Mouse (Mus musculus): Measurements from ENCODE around the gene Dhx33. TPM values are rescaled to one million over a fixed set of nuclear protein-coding genes. Genes with fewer than 3 reads are reported as not detected.

Gene Dhx33
- polyA plus RNA-seq, 1 experiment from 2014 or later: 3.5 TPM

- H3K4me1 ChIP-seq (replicated peaks; ENCODE audit: control insufficient read depth, insufficient read depth, low read length): peaks cover 6% of the 10 kb centered on the region
- H3K27me3 ChIP-seq (replicated peaks; ENCODE audit: control insufficient read depth, insufficient read depth, low read length): no peaks in the 10 kb centered on the region
- WGBS: 86% methylated on average over 4 of the region's 4 CpGs
- no peak for TF ChIP-seq CTCF (IDR thresholded peaks at IDR 0.05; ENCODE audit: low read depth)
- no peak overlapping the region for H3K9ac ChIP-seq (ENCODE audit: low read depth, low read length)
- peaks cover 23% of the 10 kb centered on the region; the same call in 1 of the 2 replicates for H3K36me3 ChIP-seq (ENCODE audit: control insufficient read depth, insufficient read depth)
- H3K27ac ChIP-seq (ENCODE audit: low read depth, low read length): no peak overlapping the region
- no peak overlapping the region for H3K4me3 ChIP-seq (ENCODE audit: low read depth, low read length)
- H3K4me2 ChIP-seq (replicated peaks; ENCODE audit: low read depth): no peak overlapping the region
- H3K9me3 ChIP-seq (ENCODE audit: control insufficient read depth): no peaks in the 10 kb centered on the region
- ATAC-seq: no peak
Observed at GRCm38 (mm10) chr11:71001167-71001566, 3.1 kb downstream of the Dhx33 start.

- Histone ChIP-seq H3K27ac (ENCODE audit: low read depth, low read length) (peak within 1 kb of the TSS; percentile 50; the same call in 1 of the 2 replicates), H3K9me3 (ENCODE audit: control insufficient read depth) (no peaks in the 10 kb centered on the region), H3K4me3 (ENCODE audit: low read depth, low read length) (peak within 1 kb of the TSS; percentile 94), H3K27me3 (replicated peaks; ENCODE audit: control insufficient read depth, insufficient read depth, low read length) (no peaks in the 10 kb centered on the region), H3K4me1 (replicated peaks; ENCODE audit: control insufficient read depth, insufficient read depth, low read length) (no peaks in the 10 kb centered on the region), H3K4me2 (replicated peaks; ENCODE audit: low read depth) (peak within 1 kb of the TSS; percentile 87), H3K9ac (ENCODE audit: low read depth, low read length) (peak within 1 kb of the TSS; percentile 82), H3K36me3 (ENCODE audit: control insufficient read depth, insufficient read depth) (peaks cover 53% of the 10 kb centered on the region)
- ATAC-seq: peak; percentile 95
- TF ChIP-seq CTCF (IDR thresholded peaks at IDR 0.05; ENCODE audit: low read depth): peak; percentile 99
- under 1% methylated on average over 52 of the region's 64 CpGs for WGBS
Observed at GRCm38 (mm10) chr11:70982557-70983228, 21.5 kb downstream of the Dhx33 start, which contains the start of gene C1qbp. C1qbp (minus strand) TSS chr11:70983026.

DNA sequence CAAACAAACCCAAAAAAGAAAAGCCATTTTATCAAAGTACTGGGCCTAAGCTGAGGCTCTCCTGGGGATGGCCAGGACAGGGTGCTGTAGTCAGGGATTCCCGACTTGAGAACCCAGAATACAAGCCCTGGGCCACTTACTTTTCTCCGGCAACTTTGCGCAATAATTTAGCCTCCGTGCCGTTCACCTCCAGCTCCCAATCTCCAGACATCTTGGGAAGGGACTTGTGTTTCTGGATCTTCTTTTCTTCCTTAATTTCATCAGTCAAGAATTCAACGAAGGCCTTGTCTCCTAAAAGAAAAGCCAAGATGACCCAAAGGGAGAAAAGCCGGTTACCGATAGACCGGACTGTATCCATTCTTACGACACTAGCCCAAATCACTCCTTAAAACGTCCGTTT, 22.2 kb downstream of the Dhx33 start:
- no peak for TF ChIP-seq CTCF (IDR thresholded peaks at IDR 0.05; ENCODE audit: low read depth)
- no peak for ATAC-seq
- H3K4me1 ChIP-seq (replicated peaks; ENCODE audit: control insufficient read depth, insufficient read depth, low read length): no peaks in the 10 kb centered on the region
- no peaks in the 10 kb centered on the region for H3K9me3 ChIP-seq (ENCODE audit: control insufficient read depth)
- peak overlapping the region; percentile 87 for H3K4me2 ChIP-seq (replicated peaks; ENCODE audit: low read depth)
- H3K9ac ChIP-seq (ENCODE audit: low read depth, low read length): peak overlapping the region; percentile 82
- peak overlapping the region; percentile 94 for H3K4me3 ChIP-seq (ENCODE audit: low read depth, low read length)
- peak overlapping the region; percentile 50; the same call in 1 of the 2 replicates for H3K27ac ChIP-seq (ENCODE audit: low read depth, low read length)
- H3K36me3 ChIP-seq (ENCODE audit: control insufficient read depth, insufficient read depth): peaks cover 52% of the 10 kb centered on the region
- no peaks in the 10 kb centered on the region for H3K27me3 ChIP-seq (replicated peaks; ENCODE audit: control insufficient read depth, insufficient read depth, low read length)
- 3% methylated on average over 12 of the region's 12 CpGs for WGBS

DNA sequence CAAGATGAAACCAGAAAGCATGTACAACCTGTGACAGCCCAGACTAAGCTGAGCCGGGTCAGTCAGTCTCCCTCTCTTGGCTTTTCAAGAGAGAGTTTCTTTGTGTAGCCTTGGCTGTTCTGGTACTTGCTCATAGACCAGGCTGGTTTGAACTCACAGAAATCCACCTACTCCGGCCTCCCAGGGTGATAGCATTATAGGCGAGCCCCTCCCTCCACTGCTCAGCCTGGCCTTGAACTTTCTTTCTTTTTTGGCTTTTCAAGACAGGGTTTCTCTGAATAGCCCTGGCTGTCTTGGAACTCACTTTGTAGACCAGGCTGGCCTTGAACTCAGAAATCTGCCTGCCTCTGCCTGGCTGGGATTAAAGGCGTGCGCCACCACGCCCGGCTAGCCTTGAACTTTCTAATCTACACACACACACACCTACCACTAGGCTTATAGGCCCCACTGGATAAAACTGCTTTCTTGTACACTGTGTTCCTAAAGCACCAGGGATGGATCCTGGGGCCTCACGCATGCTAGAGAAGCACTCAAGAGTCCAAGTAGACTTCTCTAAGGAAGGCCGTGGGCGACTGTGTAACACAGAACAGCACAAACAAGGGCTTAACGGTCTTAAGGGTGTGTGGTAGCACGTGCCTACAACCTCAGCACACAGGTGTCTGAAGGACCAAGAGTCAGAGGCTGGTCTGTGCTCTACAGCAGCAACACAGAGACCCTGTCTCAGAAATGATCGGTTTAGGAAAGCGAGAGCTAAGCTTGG, 23.3 kb downstream of the Dhx33 start:
- peaks cover 53% of the 10 kb centered on the region for H3K36me3 ChIP-seq (ENCODE audit: control insufficient read depth, insufficient read depth)
- H3K9me3 ChIP-seq (ENCODE audit: control insufficient read depth): no peaks in the 10 kb centered on the region
- WGBS: 85% methylated on average over 14 of the region's 14 CpGs
- peak overlapping the region; percentile 87; the same call in 1 of the 2 replicates for H3K4me2 ChIP-seq (replicated peaks; ENCODE audit: low read depth)
- no peak for ATAC-seq
- no peak for TF ChIP-seq CTCF (IDR thresholded peaks at IDR 0.05; ENCODE audit: low read depth)
- no peaks in the 10 kb centered on the region for H3K4me1 ChIP-seq (replicated peaks; ENCODE audit: control insufficient read depth, insufficient read depth, low read length)
- no peak overlapping the region for H3K27ac ChIP-seq (ENCODE audit: low read depth, low read length)
- no peaks in the 10 kb centered on the region for H3K27me3 ChIP-seq (replicated peaks; ENCODE audit: control insufficient read depth, insufficient read depth, low read length)
- H3K4me3 ChIP-seq (ENCODE audit: low read depth, low read length): no peak overlapping the region
- H3K9ac ChIP-seq (ENCODE audit: low read depth, low read length): no peak overlapping the region

GRCm38 (mm10) chr11:70980232-70980631, 24.0 kb downstream of the Dhx33 start:
- Histone ChIP-seq H3K27ac (ENCODE audit: low read depth, low read length) (no peak overlapping the region), H3K27me3 (replicated peaks; ENCODE audit: control insufficient read depth, insufficient read depth, low read length) (no peaks in the 10 kb centered on the region), H3K4me3 (ENCODE audit: low read depth, low read length) (no peak overlapping the region), H3K4me2 (replicated peaks; ENCODE audit: low read depth) (no peak overlapping the region), H3K4me1 (replicated peaks; ENCODE audit: control insufficient read depth, insufficient read depth, low read length) (no peaks in the 10 kb centered on the region), H3K9ac (ENCODE audit: low read depth, low read length) (no peak overlapping the region), H3K36me3 (ENCODE audit: control insufficient read depth, insufficient read depth) (peaks cover 56% of the 10 kb centered on the region), H3K9me3 (ENCODE audit: control insufficient read depth) (no peaks in the 10 kb centered on the region)
- 77% methylated on average over 6 of the region's 6 CpGs for WGBS
- ATAC-seq: no peak
- no peak for TF ChIP-seq CTCF (IDR thresholded peaks at IDR 0.05; ENCODE audit: low read depth)

DNA sequence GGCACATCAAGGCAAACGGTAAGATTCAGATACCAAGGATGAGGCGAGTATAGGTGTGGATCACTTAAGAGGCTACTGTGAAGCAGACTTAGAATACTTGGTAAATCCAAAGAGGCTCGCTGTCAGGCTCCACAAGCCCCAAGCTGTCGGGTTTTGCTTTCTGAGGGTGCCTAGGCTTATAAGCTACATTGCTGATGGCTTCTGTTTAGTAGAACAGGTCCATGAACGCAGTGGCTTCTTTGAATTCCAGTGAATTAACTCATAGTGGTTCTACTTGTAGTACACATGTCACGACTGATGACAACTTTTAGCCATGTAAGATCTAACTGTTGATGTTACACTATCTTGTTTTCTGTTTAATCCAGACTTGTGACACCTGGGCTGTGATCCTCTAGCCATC, 26.9 kb downstream of the Dhx33 start:
- Histone ChIP-seq H3K36me3 (ENCODE audit: control insufficient read depth, insufficient read depth) (peaks cover 69% of the 10 kb centered on the region), H3K4me1 (replicated peaks; ENCODE audit: control insufficient read depth, insufficient read depth, low read length) (no peaks in the 10 kb centered on the region), H3K9ac (ENCODE audit: low read depth, low read length) (no peak overlapping the region), H3K4me2 (replicated peaks; ENCODE audit: low read depth) (no peak overlapping the region), H3K9me3 (ENCODE audit: control insufficient read depth) (no peaks in the 10 kb centered on the region), H3K27me3 (replicated peaks; ENCODE audit: control insufficient read depth, insufficient read depth, low read length) (no peaks in the 10 kb centered on the region), H3K27ac (ENCODE audit: low read depth, low read length) (no peak overlapping the region), H3K4me3 (ENCODE audit: low read depth, low read length) (no peak overlapping the region)
- no peak for ATAC-seq
- TF ChIP-seq CTCF (IDR thresholded peaks at IDR 0.05; ENCODE audit: low read depth): no peak
- WGBS: 87% methylated on average over 6 of the region's 6 CpGs

Data from intestine, postnatal 0 days (tissue).